Mouse (Mus musculus) monocyte, adult 2 months (primary cell): ENCODE results near the gene Hinfp.
A peak's percentile ranks its signal among the peaks of the same experiment; 100 is the strongest.
"Not testable (repeated sequence)": the region's sequence is repeated elsewhere in the genome, so short reads cannot be mapped to it uniquely, and the experiment has no call there.

Source experiments
- DNase-seq, 2 experiments: peaks; one replicate each; pipeline ENCODE4 v3.0.0; 2022; ENCODE audit warnings: low spot score in 2 of 2, low read depth in 1 of 2

The Hinfp gene

DNA sequence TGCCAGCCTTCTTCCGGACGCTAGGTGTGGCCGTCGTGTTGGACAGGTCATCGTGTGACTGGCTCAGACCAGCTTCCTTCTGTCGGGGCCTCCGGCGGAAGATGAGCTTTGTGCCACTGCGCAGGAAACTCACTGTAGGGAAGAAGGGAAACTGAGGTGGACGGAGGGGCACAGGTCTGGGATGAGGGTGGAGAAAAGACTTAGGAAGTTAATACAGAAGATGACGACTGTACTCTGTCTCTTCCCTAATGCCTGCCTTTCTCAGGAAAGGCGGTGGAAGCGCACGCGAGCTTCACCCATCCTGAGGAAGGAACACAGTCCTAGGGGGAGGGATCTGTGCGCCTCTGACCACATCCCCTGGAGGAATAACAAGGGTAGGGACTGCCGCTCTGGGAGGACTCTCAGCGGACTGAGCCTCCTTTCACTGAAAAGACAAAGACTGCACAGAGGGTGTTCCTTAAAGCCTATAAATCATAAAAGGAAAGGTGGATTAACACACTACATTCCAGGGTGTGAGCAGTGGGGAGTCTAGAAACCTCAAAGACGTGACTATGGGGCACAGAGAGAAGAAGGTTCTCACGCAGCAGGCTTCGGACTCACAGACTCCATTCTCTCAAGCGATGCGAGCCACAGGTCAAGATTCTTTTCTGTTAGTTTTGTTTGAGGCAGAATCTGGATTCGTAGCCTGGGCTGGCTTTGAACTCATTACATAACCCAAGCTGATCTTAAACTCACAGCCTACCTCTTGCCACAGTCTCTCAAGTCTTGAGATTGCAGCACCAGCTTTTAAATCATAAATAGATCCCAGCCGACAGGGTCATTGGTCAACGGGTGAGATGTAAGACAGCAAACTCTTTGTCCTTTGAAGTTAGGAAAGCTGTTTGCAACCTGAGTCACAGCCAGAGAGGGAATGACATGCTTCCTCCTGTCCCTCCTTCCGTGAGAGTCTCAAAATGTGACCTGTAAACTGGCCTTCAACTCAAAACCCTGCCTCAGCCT is 6.0 kb upstream of the Hinfp start:
- DNase-seq = no peak

DNA sequence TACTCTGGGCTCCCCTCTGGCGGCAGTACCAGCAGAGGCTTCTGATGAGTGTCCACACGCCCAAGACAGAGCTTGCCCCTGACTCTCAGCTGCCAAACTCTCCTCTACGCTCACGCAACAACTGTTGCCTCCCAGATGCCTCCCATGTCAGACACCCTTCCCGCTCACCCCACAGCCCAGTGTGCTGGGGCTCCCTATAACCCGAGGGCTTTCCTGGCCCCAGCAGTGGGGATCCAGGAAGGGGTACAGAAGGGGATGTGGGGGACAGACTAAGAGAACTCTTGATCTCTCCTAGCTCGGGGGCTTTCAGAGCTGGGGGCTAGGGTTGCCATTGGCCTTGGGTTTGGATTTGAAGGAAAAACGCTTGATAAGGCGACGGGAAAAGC is 5.3 kb upstream of the Hinfp start:
- no peak for DNase-seq

DNA sequence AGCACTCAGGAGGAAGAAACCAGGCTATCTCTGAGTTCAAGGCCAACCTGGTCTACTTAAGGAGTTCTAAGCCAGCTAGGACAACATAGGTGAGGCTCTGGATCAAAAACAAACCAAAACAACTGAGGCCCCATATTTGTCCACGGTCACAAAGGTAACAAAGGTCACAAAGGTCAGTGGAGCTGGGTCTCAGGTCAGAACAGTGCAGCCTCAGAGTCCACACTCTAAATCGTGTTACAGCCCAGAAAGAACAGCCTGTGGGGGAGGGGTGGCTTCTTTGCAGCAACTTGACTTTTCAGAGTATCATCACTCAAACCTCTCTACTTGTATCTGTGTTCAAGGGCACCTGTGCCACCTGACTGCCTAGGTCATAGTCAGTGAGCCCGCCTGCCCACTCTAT is 4.3 kb upstream of the Hinfp start:
- DNase-seq = no peak

GRCm38 (mm10) chr9:44307248-44307647 is 1.8 kb upstream of the Hinfp start:
- DNase-seq = no peak

DNA sequence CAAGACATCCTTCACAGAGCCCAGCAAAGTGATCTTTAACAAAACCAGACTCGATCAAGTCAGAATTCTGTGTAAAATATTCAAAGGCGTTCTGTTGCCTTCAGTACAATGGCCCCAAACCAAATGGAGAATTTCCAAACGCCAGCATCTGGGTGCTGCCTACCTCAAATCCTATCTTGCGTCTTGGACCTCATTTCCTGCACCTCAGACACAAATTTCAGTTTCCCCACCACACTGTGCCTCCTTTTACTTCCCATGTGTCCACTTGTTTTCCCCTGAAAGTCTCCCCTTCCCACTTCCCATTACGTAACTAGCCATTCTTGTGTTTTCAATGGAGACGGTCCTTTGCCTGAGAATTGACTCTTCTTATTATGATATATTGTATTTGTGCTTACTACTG is 1.1 kb upstream of the Hinfp start:
- DNase-seq = no peak

- DNase-seq = not testable (repeated sequence)
Observed at GRCm38 (mm10) chr9:44300001-44300400, 5.5 kb downstream of the Hinfp start.

GRCm38 (mm10) chr9:44292490-44292889 is 13.0 kb downstream of the Hinfp start:
- no peak for DNase-seq

GRCm38 (mm10) chr9:44288959-44289291 is 16.5 kb downstream of the Hinfp start:
- no peak for DNase-seq

DNA sequence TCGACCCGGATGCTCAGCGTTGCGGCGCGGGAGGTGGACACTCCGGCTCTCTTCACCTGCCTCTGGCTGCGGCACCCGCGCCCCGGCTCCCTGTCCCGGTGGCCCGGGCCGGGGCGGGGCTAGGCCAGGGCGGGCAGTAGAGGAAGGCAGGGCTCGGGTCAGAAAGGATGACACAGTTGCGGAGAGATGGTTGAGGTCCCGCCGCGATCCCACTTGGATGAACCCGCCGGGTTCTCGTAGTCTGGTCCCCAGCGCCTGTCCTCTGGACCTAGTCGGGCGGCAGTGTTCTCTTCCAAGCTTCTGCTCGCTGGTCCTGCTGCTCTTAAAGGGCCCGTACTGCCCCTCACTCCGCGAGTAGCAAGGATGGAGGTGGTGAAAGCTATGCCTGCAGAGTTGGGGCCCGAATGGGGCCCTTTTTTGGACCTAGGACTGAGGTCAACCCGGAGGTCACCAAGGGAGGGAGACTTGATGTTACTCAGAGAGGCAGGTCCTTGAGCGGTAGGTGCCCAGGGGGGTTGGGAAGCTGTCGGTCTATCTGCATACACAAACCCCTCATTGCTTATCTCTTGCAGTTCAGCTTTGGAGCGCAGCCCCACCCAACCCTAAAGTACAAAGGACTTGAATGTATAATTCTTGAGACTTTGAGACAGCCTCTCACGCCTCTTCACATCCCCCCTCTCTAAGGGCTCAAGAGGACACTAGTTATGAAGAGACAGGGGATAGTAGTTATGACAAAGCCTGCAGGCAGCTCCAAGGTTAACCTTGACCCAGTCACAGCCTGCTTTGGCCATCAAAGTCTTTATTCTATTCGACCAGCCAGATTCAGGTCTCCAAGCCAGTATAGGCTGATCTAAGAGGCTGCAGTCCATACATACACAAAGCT is 17.2 kb downstream of the Hinfp start, which contains the start of gene Abcg4:
TSS of gene Abcg4 (minus strand) at position 540 of the 883 bp plus-strand sequence.
- DNase-seq = no peak

- DNase-seq = no peak
Observed at GRCm38 (mm10) chr9:44287401-44288075, 17.9 kb downstream of the Hinfp start.

- no peak for DNase-seq
Observed at GRCm38 (mm10) chr9:44287003-44287400, 18.5 kb downstream of the Hinfp start.

DNA sequence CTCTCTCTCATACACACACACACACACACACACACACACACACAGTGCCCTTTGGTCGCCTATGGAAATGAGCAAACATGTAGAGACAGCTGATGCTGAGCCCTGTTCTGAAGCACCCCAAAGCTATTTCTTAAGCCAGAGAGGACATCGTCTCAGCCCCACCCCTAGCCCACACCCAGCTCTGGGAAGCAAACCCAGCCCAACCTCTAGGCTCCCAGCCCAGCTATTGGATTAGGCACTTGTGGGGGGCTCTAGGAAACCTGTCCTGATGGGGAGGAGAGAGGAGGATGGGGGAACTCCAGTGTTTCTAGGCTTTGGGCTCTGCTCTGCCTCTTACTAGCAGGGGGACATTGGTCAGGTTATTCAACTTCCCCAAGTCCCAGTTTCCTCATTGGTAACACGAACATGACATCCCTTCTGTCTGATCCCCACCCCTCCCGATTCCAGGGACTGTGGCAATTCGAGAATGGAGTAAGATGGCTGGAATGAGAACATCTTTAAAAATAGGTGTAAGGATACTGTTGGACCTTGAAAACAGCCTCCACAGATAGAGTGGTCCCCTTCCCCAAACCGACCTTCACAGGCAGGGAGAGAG is 19.1 kb downstream of the Hinfp start:
- DNase-seq = no peak

- no peak for DNase-seq
Observed at GRCm38 (mm10) chr9:44283183-44283582, 22.3 kb downstream of the Hinfp start.

DNA sequence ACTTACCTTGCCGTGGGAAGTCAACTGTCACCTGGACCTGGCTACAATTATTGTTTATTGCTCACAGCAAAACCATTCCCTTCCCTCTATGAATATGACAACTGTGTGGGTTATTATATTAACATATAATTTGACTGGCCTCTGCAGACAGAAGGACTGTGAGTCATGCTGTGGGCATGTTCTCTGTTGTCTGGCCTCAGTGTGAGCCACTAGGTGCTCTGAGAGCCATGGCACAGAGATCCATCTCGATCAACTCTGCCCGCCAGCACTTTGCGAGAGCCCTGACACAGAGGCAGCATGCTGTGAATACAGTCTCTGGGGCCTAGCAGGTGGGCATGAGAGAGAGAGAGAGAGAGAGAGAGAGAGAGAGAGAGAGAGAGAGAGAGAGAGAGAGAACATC is 35.5 kb downstream of the Hinfp start:
- no peak for DNase-seq

DNA sequence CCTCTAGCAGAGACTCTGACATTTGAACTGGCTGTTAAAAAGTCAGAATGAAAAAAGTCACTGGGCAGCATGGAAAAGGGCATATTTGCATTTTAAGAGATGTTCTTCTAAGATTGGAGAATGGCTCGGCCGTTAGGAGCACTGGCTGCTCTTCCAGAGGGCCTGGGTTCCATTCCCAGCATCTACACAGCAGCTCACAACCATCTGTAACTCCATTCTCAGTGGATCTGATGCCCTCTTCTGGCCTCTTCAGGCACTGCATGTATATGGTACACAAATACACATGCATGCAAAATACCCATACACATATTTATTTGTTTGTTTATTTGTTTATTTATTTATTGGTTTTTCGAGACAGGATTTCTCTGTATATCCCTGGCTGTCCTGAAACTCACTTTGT is 36.4 kb downstream of the Hinfp start:
- no peak for DNase-seq

DNA sequence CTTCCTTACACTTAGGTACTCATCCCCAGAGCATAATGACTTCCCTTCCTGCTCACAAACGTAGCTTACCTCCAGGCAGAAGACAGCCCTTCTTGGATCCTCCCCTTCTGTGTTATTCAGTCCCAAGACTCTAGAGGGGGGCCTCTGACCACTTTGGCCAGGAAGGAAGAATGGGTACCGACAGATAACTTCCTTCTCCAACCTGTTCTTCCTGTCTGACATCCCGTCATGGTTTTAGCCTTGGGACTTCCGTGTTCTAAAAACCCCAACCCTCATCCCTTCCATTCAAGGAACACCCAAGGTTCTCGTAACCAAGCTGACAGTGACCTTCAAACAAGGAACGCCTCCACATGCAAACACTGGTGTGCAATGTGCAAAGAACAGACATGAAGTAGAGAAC is 37.0 kb downstream of the Hinfp start, which contains the start of gene Nlrx1:
TSS of gene Nlrx1 (minus strand) at position 168 of the 400 bp plus-strand sequence.
- DNase-seq = peak in 1 of 2 experiments; percentile 42

- DNase-seq = peak; percentile 71 to 82
Observed at GRCm38 (mm10) chr9:44268027-44268360, 37.5 kb downstream of the Hinfp start.

DNA sequence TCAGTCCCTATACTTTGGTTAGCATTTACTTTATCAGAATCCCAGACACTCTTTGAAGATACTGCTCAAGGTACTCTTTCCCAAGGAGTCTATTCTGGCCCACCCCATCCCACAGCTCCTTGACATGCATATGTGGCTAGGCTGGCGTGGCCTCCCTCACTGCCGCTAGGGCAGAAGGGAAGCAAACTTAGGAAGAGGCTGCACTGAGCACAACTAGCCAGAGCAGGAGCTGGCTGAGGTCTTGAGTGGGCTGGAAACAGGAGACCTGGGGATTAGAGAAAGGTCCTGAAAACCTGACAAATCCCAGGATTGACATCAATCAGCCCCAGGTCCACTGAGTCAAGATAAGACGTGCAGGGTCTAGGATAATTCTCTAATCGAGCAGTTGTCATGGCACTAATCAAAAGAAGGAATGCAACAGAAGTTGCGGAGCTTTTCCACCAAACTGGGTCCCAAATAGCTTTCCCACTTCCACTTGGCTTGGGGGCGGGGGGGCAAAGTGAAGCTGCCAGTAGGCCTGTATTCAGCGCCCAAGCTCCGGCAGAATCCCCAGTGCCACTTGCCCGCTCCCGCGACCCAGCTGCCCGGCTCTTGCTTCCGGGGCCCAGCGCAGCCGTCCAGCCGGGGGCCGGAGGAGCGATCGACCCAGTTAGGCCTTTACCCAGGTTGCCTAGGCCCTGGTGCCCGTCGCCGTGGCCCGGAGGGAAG is 38.0 kb downstream of the Hinfp start:
- DNase-seq = no peak

GRCm38 (mm10) chr9:44266478-44267226 is 38.8 kb downstream of the Hinfp start:
- no peak for DNase-seq

DNA sequence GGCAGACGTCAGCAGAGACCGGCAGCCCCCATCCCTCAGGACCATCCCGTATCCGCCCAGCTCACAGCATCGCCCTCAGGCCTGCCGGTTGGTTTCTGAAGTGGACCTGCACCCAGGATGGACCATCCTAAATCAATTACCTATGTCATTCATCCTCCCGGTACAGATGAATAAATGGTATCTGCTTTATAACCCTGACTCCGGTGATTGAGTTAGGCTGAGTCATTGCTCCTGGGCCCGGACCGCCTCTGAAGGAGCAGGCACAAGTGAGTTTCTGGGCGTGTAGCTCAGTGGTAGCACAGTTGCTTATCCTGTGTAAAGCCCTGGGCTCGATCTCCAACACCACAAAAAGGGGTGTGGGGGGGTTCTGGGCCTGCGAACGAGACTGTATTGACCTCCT is 44.1 kb downstream of the Hinfp start:
- DNase-seq = no peak
